Mouse (Mus musculus) neural tube, embryonic 14.5 days (tissue): ENCODE results near the gene Acot13. TPM values are rescaled to one million over a fixed set of nuclear protein-coding genes. Genes with fewer than 3 reads are reported as not detected.

ENCODE experiments used
- ATAC-seq: fragments of 200-750 bp; cut with Nextera tagmentation; 2 replicates; pipeline ENCODE4 v1.8.0; 2017; ENCODE audit warnings: low read depth, mild to moderate bottlenecking, moderate TSS enrichment, moderate library complexity
- H3K27ac ChIP-seq: fragments of 300-500 bp; sonication (generic); 2 replicates; pipeline ENCODE4 v1.5.1; 2014; ENCODE audit warnings: low read depth, mild to moderate bottlenecking, control low read depth, low read length, moderate library complexity, mixed read lengths
- H3K27me3 ChIP-seq: fragments of 300-500 bp; sonication (generic); 2 replicates; pipeline ENCODE4 v1.6.1; 2014; ENCODE audit warnings: low read length; ENCODE audit not compliant: control insufficient read depth, insufficient read depth
- H3K36me3 ChIP-seq: fragments of 300-500 bp; sonication (generic); 2 replicates; pipeline ENCODE4 v1.6.1; 2014; ENCODE audit warnings: low read length, mixed read lengths; ENCODE audit not compliant: control insufficient read depth, insufficient read depth
- H3K4me1 ChIP-seq: fragments of 300-500 bp; sonication (generic); 2 replicates; pipeline ENCODE4 v1.6.1; 2014; ENCODE audit warnings: low read length; ENCODE audit not compliant: control insufficient read depth, insufficient read depth
- H3K4me2 ChIP-seq: fragments of 300-500 bp; sonication (generic); 2 replicates; pipeline ENCODE4 v1.6.1; 2014; ENCODE audit warnings: mild to moderate bottlenecking, low read depth, low read length, control low read depth
- H3K4me3 ChIP-seq: fragments of 300-500 bp; sonication (generic); 2 replicates; pipeline ENCODE4 v1.5.1; 2014; ENCODE audit warnings: low read depth, low read length, control low read depth, mixed read lengths
- H3K9ac ChIP-seq: fragments of 300-500 bp; sonication (generic); replicated peaks from 2 replicates; pipeline ENCODE4 v1.6.1; 2014; ENCODE audit warnings: low read depth, mild to moderate bottlenecking, control low read depth, low read length, mixed read lengths
- H3K9me3 ChIP-seq: fragments of 300-500 bp; sonication (generic); 2 replicates; pipeline ENCODE4 v1.6.1; 2016; ENCODE audit warnings: low read length; ENCODE audit not compliant: control insufficient read depth
- WGBS: fragments of 180-500 bp; shearing (Covaris S2); extraction: QIAGEN DNeasy Blood & Tissue Kit; methylation state at CpG from one replicate; pipeline ENCODE4 v1.1.7; 2014; 5-methylcytosine and 5-hydroxymethylcytosine counted together
- polyA plus RNA-seq: library from polyadenylated mRNA; unstranded; fragments of >200 nt; fragmentation: Nextera tagmentation; extraction: Ambion mirVana; gene quantifications from 2 replicates; pipeline ENCODE4 v1.2.1, GENCODE M21; 2014

The Acot13 gene
- polyA plus RNA-seq, 1 experiment from 2014 or later = 51.2 TPM

DNA sequence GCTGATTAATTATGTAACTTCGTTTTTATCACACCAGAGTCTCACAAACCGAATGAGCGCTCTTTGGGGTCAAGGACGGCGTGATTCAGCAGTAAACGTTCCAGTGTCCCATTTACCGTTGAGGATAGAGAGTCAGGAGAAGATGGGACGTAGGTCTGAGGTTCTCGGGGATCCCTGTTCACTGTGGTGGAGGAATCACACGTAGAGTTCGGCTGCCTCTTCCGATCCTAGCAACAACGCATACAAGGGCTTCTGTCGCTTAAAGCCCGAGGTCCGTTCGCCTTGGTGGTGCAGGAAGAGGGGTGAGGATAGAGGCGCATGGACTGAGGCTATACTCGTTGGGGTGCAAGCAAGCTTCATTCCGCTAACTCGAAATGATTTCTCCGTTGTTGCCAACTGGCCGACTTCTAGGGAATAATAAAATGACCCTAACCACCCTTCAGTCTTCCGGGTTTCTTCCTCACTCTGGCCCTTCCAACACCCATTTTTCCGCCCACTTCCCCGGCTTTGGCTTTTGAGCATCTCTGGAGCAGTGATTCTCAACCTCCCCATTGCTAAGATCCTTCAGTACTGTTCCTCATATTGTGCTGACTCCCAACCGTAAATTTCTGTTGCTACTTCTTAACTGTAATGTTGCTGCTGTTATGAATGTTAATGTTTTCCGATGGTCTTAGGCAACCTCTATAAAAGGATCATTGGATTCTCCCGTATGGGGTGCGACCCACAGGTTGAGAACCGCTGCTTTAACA, 31.2 kb downstream of the Acot13 start:
- peak; percentile 38 for ATAC-seq
- Histone ChIP-seq H3K27me3 (no peaks in the 10 kb centered on the region), H3K9ac (peak overlapping the region; percentile 66), H3K27ac (peak overlapping the region; percentile 98), H3K9me3 (no peaks in the 10 kb centered on the region), H3K4me1 (peaks cover 24% of the 10 kb centered on the region), H3K4me3 (peak overlapping the region; percentile 64), H3K4me2 (peak overlapping the region; percentile 93), H3K36me3 (no peaks in the 10 kb centered on the region)
- WGBS = 1% methylated on average over 31 of the region's 31 CpGs

DNA sequence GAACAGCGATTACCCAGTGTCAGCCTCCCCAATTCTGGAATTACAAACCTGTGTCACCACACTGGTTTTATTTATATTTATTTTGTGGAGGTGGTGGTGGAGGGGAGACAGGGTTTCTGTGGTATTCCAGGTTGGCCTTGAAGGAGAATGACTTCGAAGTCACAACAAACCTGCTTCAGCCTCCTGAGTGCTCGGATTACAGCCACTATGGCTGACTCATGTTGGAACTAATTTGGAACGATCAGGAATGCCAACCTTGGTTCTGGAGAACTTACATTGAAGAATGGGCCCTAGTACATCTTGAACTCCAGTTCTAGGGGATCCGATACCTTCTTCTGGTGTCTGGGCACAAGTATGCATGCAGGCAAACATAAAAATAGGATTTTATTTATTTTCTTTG, 32.0 kb downstream of the Acot13 start:
- no peak overlapping the region for H3K9ac ChIP-seq
- H3K27me3 ChIP-seq = no peaks in the 10 kb centered on the region
- H3K4me2 ChIP-seq = peak overlapping the region; percentile 93
- ATAC-seq = no peak
- peaks cover 20% of the 10 kb centered on the region for H3K4me1 ChIP-seq
- H3K9me3 ChIP-seq = no peaks in the 10 kb centered on the region
- H3K36me3 ChIP-seq = no peaks in the 10 kb centered on the region
- no peak overlapping the region for H3K27ac ChIP-seq
- 73% methylated on average over 5 of the region's 5 CpGs for WGBS
- peak overlapping the region; percentile 64 for H3K4me3 ChIP-seq

DNA sequence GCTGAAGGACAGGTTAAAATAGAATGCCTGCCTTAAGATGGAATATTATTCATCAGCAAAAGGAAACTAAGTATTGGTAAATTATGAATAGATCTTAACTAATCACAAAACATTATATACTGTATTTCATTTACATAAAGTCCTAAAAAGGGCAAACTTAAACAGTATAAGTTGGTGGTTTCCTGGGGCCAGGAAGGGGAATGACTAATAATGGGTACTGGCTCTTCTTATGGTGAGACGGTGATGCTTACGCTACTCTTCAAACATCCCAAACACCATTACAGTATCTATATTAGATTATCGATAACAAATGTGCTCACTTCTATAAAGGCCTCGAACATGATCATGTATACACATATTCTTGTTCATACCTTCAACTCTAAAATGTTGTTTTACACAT, 32.7 kb downstream of the Acot13 start:
- Histone ChIP-seq H3K4me1 (peaks cover 14% of the 10 kb centered on the region), H3K36me3 (no peaks in the 10 kb centered on the region), H3K27me3 (no peaks in the 10 kb centered on the region), H3K27ac (no peak overlapping the region), H3K9ac (no peak overlapping the region), H3K4me2 (no peak overlapping the region), H3K4me3 (no peak overlapping the region), H3K9me3 (no peaks in the 10 kb centered on the region)
- WGBS = 98% methylated on average over 4 of the region's 4 CpGs
- no peak for ATAC-seq

DNA sequence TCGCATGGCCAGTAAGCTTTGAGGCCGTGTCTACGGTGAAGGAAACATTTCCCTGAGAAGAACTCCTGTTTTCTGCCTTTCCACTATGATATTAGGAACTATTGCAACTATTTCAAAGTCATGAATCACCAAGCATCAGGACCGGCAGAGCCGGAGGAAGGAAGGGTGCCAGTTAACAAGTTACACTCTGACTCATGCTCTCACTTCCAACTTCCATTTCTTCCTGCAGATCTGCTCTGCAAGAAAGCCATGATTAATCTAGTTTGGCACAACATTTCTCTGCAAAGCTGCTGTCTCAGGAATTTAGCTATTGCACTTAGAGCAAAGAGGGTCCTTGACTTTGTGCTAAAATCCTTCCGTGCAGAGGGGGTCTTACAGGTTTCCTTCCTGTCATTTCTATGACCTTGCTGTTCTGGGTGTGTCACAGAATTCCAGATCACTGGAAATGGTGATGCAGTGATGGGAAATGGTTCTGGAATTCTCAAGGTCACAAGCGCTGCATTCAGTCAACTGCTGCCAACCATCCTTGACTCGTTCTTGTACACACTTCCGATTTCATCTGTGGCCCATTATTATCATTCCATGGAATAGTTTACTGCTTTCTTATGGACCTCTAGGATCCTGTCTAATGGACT, 38.8 kb downstream of the Acot13 start:
- ATAC-seq = no peak
- Histone ChIP-seq H3K36me3 (no peaks in the 10 kb centered on the region), H3K9me3 (no peaks in the 10 kb centered on the region), H3K4me3 (no peak overlapping the region), H3K27ac (no peak overlapping the region), H3K27me3 (no peaks in the 10 kb centered on the region), H3K9ac (no peak overlapping the region), H3K4me1 (no peaks in the 10 kb centered on the region), H3K4me2 (no peak overlapping the region)
- 90% methylated on average over 9 of the region's 9 CpGs for WGBS

DNA sequence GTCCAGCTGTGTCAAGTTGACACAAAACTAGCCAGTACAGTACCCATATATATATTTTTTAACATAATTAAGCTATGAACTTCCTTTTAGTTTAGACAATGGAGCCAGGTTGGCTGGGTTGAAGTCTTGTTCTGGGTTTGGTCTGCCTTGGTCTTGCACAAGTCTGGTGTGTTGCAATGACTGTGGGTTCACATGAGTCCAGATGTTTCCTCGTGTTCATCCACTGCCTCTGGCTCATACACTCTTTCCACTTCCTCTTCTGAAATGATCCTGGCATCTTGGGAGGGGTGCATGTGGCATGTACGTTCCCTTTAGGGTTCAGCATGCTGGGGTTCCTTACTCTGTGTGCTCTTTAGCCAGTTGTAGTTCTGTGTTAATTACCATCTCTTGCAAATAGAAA, 40.0 kb downstream of the Acot13 start:
- no peaks in the 10 kb centered on the region for H3K27me3 ChIP-seq
- no peak for ATAC-seq
- 84% methylated on average over 2 of the region's 2 CpGs for WGBS
- H3K9ac ChIP-seq = no peak overlapping the region
- H3K4me3 ChIP-seq = no peak overlapping the region
- no peaks in the 10 kb centered on the region for H3K36me3 ChIP-seq
- no peaks in the 10 kb centered on the region for H3K9me3 ChIP-seq
- no peaks in the 10 kb centered on the region for H3K4me1 ChIP-seq
- no peak overlapping the region for H3K27ac ChIP-seq
- H3K4me2 ChIP-seq = no peak overlapping the region

DNA sequence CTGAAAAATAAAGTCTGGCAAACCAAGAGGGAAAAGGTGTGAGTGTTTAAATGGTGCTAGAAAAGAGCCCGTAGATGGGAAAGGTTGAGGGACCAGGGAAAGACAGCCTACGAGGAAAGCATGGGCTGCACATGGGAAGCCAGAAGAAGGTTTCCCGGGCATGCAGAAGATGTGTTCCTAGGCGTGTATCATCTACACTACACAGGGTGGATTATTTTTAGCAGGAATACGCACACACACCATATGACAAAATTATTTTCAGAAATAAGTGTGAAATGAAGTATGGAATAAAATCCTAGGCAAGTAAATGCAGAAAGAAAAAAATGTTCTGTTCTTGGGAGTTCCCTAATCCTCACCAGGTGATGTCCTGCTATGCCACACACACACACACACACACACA, 43.9 kb downstream of the Acot13 start:
- no peak overlapping the region for H3K4me2 ChIP-seq
- no peaks in the 10 kb centered on the region for H3K36me3 ChIP-seq
- no peak overlapping the region for H3K9ac ChIP-seq
- no peak for ATAC-seq
- H3K27ac ChIP-seq = no peak overlapping the region
- no peaks in the 10 kb centered on the region for H3K4me1 ChIP-seq
- no peaks in the 10 kb centered on the region for H3K9me3 ChIP-seq
- H3K27me3 ChIP-seq = no peaks in the 10 kb centered on the region
- WGBS = 86% methylated on average over 5 of the region's 5 CpGs
- H3K4me3 ChIP-seq = no peak overlapping the region

DNA sequence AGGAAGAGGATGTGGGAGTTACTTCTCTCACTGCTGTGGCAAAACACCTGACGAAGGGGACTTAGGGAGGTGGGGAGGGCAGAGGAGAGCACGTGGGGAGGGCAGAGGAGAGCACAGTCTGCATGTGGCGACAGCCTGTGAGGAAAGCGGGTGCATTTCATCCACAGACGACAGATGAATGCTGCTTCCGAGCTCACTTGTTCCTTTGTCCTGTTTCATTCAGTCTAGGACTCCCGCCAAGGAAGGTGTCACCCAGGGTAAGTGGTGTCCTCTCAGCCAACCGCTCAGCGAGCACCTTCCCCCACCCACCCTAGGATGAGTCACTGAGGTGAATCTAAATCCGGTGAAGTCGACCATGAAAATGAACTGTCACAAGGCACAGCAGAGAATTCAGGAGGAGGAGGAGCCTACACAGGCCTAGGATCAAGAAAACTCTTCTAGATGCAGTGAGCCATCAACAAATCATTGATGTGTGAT, 45.3 kb downstream of the Acot13 start:
- Histone ChIP-seq H3K4me1 (0 out of 2 replicates have a peak, but pooled peaks cover 3% of the 10 kb centered on the region), H3K9me3 (no peaks in the 10 kb centered on the region), H3K4me3 (no peak overlapping the region), H3K9ac (no peak overlapping the region), H3K27me3 (no peaks in the 10 kb centered on the region), H3K36me3 (no peaks in the 10 kb centered on the region), H3K27ac (no peak overlapping the region), H3K4me2 (no peak overlapping the region)
- WGBS = 55% methylated on average over 11 of the region's 11 CpGs
- ATAC-seq = no peak

DNA sequence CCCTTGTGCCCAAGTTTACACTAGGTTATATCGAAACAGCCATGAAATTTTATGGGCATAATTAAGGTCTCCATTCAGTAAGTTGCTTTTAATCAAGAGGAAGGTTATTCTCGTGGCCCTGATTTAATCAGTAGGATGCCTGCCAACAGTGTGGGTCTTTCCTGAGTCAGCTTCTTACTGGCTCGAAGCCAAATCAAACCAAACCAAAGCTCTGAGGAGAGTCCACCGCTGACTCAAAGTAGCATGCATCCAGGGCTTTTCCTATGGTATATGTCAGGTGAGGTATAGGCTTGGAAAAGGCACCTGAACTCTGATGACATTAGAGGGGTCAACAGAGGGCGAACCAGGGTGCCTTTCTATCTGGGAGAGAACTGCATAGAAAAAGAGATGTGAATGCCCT, 49.4 kb downstream of the Acot13 start:
- Histone ChIP-seq H3K4me1 (0 out of 2 replicates have a peak, but pooled peaks cover 3% of the 10 kb centered on the region), H3K27me3 (no peaks in the 10 kb centered on the region), H3K36me3 (no peaks in the 10 kb centered on the region), H3K4me2 (no peak overlapping the region), H3K4me3 (no peak overlapping the region), H3K9me3 (no peaks in the 10 kb centered on the region), H3K9ac (no peak overlapping the region), H3K27ac (no peak overlapping the region)
- no peak; the same call in 1 of the 2 replicates for ATAC-seq
- 59% methylated on average over 5 of the region's 5 CpGs for WGBS

DNA sequence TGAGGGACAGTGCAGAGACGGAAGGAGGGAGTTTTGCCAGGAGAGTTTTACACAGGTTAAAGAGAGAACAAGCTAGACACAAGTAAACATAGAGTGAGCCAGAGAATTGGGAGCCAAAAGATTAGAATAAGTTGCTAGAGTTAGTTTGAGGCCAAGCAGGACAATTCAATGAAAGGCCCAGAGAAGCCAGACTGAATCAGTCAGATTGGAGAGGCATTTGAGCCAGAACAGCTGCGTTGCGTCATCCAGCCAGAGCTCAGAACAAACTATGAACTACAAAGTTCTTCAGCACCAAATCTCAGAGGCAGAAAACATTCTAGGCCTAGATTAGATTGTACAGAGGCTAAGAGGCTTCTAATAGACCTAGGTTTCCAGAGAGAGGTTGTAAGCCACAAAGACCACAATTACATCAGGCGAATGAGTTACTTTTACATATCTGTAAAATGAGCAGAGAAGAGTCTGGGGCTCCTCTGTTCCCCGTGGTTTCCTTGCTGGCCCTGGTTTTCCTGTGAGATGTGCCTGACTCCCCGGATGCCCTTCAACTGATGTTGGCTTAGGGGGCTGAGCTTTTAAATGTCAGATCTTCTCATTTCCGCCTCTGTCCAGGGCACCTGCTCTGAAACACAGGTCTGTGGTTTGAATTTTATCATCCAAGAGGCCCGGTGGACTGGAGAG, 52.5 kb downstream of the Acot13 start:
- no peak for ATAC-seq
- Histone ChIP-seq H3K9ac (no peak overlapping the region), H3K36me3 (no peaks in the 10 kb centered on the region), H3K27me3 (no peaks in the 10 kb centered on the region), H3K27ac (no peak overlapping the region), H3K4me1 (0 out of 2 replicates have a peak, but pooled peaks cover 3% of the 10 kb centered on the region), H3K9me3 (no peaks in the 10 kb centered on the region), H3K4me2 (no peak overlapping the region), H3K4me3 (no peak overlapping the region)
- 91% methylated on average over 8 of the region's 8 CpGs for WGBS
